Mouse (Mus musculus) cortical plate, adult 2 months (tissue): ENCODE results near the gene B4galt7. TPM values are rescaled to one million over a fixed set of nuclear protein-coding genes. Genes with fewer than 3 reads are reported as not detected.
"Not testable (repeated sequence)": the region's sequence is repeated elsewhere in the genome, so short reads cannot be mapped to it uniquely, and the experiment has no call there.

Experiments used
- H3K27ac ChIP-seq: fragments of 200-500 bp; 2 replicates; pipeline ENCODE4 v1.5.1; 2012; ENCODE audit warnings: low read length, control low read depth, inconsistent platforms; ENCODE audit not compliant: insufficient read depth
- H3K4me1 ChIP-seq: fragments of 200-500 bp; 2 replicates; pipeline ENCODE4 v1.6.1; 2011; ENCODE audit warnings: low read length; ENCODE audit not compliant: control insufficient read depth, insufficient read depth
- H3K4me3 ChIP-seq: fragments of 200-500 bp; 2 replicates; pipeline ENCODE4 v1.5.1; 2011; ENCODE audit warnings: mild to moderate bottlenecking, low read length, control low read depth; ENCODE audit not compliant: insufficient read depth
- CTCF ChIP-seq: fragments of 200-500 bp; IDR thresholded peaks from 2 replicates; pipeline ENCODE4 v1.5.1; 2011; ENCODE audit warnings: mild to moderate bottlenecking, control low read depth, low read length; ENCODE audit not compliant: insufficient read depth; ENCODE audit errors: extremely low read depth
- POLR2A ChIP-seq: fragments of 200-500 bp; IDR thresholded peaks from 2 replicates; pipeline ENCODE4 v1.6.1; 2011; ENCODE audit warnings: mild to moderate bottlenecking, low read length, control low read depth; ENCODE audit not compliant: insufficient read depth; ENCODE audit errors: extremely low read depth
- polyA plus RNA-seq: library from polyadenylated mRNA; depleted of rRNA; stranded (reverse); fragments of >200 nt; gene quantifications from 2 replicates; pipeline ENCODE4 v1.2.3, GENCODE M21; 2012

The B4galt7 gene
- polyA plus RNA-seq, 1 experiment: 30.8 TPM

GRCm38 (mm10) chr13:55595375-55595774, 4.3 kb upstream of the B4galt7 start:
- no peak overlapping the region; the same call in 1 of the 2 replicates for H3K4me3 ChIP-seq
- no peak overlapping the region for H3K27ac ChIP-seq
- no peak for TF ChIP-seq POLR2A
- no peak for TF ChIP-seq CTCF
- peaks cover 5% of the 10 kb centered on the region; the same call in 1 of the 2 replicates for H3K4me1 ChIP-seq

- H3K4me1 ChIP-seq: peaks cover 5% of the 10 kb centered on the region; the same call in 1 of the 2 replicates
- no peak overlapping the region for H3K27ac ChIP-seq
- TF ChIP-seq CTCF (no peak), POLR2A (no peak)
- no peak overlapping the region for H3K4me3 ChIP-seq
Measured at GRCm38 (mm10) chr13:55596802-55597201, 2.9 kb upstream of the B4galt7 start.

DNA sequence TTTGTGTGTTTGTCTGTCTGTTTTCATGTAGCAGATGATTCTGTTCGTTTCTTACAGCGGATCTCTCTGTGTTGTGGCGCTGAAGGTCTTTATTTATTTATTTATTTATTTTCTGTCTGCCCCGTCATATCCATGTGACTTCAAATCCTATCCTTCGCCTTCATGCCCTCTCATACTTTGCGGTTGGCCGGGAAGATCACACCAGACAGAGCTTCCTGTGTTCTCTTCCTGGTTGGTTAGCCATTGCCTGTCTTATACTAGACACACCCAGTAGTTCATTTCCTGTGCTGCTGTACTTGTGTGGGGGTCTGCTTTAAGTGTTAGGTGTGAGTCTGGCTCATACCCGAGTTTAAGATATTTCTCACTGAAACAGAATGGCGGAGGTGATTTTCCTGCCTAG, 961 bp downstream of the B4galt7 start:
- H3K27ac ChIP-seq: no peak overlapping the region
- no peak for TF ChIP-seq POLR2A
- no peak for TF ChIP-seq CTCF
- H3K4me1 ChIP-seq: peaks cover 3% of the 10 kb centered on the region; the same call in 1 of the 2 replicates
- H3K4me3 ChIP-seq: peak overlapping the region; percentile 80

DNA sequence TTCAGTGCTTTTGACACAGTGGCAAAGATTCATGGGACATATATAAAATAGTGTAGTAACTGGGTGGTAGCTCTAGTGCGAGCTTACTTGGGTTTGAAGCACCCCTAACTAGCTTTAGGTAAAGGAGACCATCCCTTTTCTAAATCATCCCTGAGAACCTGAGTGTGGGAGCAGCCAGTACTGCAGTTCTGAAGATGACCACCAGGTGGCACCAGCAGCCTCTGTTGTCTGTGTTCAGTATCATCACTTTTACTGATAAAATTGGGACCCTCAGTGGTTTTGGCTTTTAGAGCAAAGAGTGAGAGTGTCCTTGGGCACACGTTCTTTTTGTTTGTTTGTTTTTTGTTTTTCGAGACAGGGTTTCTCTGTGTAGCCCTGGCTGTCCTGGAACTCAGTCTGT, 1.9 kb downstream of the B4galt7 start:
- Histone ChIP-seq H3K4me1 (peaks cover 3% of the 10 kb centered on the region; the same call in 1 of the 2 replicates), H3K27ac (no peak overlapping the region), H3K4me3 (no peak overlapping the region)
- TF ChIP-seq CTCF (peak; percentile 88), POLR2A (no peak)

DNA sequence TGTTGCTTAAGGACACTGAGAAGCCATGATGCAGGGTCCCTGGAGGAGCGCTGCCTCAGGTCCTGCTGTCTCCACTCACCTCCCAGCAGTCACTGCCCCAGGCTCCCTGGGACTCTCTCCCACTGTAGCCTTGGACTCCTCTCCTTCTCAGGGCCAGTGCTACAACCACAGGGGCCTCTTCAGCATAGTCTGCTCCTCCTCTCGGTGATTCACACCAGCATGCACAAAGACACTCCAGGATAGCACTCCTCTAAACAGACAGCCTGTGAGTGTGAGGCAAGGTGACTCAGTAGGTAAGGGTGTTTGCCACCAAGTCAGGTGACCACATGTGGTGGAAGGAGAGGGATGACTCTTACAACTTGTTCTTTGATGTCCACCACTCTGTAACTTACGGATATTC, 4.9 kb downstream of the B4galt7 start:
- H3K4me3 ChIP-seq: no peak overlapping the region
- TF ChIP-seq POLR2A (no peak), CTCF (no peak)

GRCm38 (mm10) chr13:55606899-55607623, 7.4 kb downstream of the B4galt7 start:
- TF ChIP-seq CTCF (no peak), POLR2A (no peak)
- peaks cover 2% of the 10 kb centered on the region for H3K4me1 ChIP-seq
- no peak overlapping the region for H3K27ac ChIP-seq
- no peak overlapping the region for H3K4me3 ChIP-seq

More for the DNA sequence above, 4.9 kb downstream of the B4galt7 start:
- Histone ChIP-seq H3K4me1 (peaks cover 3% of the 10 kb centered on the region), H3K27ac (no peak overlapping the region)

DNA sequence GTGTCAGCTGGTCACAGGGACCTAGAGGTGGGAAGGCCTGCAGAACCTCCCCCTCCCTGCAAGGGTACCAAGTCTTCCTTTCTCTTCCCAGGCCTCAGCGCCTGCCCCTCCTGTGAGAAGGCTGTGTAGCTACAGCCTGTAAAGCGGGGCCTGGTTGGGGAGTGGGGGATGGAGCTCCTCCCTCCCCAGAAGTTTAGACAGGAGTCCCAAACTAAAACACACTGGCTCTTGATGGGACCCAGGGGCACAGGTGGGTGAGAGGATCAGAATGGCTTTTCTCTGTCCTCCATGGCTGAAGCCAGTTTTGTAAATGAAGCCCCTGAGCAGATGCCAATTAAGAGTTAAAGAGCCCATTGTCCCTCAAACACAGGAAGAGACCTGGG, 7.9 kb downstream of the B4galt7 start:
- Histone ChIP-seq H3K27ac (no peak overlapping the region), H3K4me3 (no peak overlapping the region), H3K4me1 (peaks cover 2% of the 10 kb centered on the region)
- TF ChIP-seq POLR2A (no peak), CTCF (no peak)

- TF ChIP-seq CTCF (no peak), POLR2A (no peak)
- Histone ChIP-seq H3K4me3 (no peak overlapping the region), H3K27ac (no peak overlapping the region), H3K4me1 (no peaks in the 10 kb centered on the region)
Measured at GRCm38 (mm10) chr13:55611996-55612395, 12.3 kb downstream of the B4galt7 start.

DNA sequence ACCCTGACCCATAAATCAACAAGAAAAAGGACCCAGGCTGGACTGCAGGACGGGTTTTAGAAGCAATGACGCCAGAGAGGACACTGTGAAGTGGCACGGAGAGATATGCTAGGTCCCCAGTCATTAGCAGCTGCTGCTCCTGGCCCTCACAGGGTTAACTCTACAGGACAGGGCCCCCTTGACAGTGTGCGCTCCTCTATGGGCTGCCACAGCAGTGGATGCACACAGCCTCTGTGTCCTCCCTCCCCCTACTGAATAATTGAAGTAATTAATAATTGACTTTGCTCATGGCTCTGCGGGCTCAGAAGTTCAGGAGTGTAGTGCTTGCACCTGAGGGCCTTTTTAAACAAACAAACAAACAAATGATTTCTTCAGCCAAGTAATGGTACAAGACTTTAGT, 13.8 kb downstream of the B4galt7 start:
- H3K27ac ChIP-seq: no peak overlapping the region
- TF ChIP-seq CTCF: no peak
- TF ChIP-seq POLR2A: no peak
- no peaks in the 10 kb centered on the region for H3K4me1 ChIP-seq
- no peak overlapping the region for H3K4me3 ChIP-seq

DNA sequence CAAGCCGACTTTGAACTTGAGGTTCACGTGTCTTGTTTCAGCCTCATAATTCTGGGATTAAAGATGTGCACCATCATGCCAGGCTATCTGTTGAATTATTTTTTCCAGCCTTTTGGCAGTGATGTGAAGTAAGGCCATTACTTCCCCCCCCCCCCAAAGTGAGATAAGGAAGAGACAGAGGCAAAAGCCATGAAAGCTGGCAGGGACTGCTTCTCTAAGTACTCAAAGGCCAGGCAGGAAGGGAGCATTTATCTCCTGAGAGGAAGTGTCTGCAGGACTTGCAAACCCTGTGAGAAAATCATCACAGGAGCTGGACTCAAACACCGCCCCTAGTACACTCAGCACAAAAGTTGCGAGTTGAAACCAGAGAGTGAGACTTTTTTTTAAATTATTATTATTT, 19.6 kb downstream of the B4galt7 start:
- Histone ChIP-seq H3K4me1 (no peaks in the 10 kb centered on the region; the same call in 1 of the 2 replicates), H3K4me3 (no peak overlapping the region), H3K27ac (no peak overlapping the region)
- TF ChIP-seq POLR2A (no peak), CTCF (no peak)

GRCm38 (mm10) chr13:55620275-55620674, 20.6 kb downstream of the B4galt7 start:
- Histone ChIP-seq H3K4me3 (no peak overlapping the region), H3K27ac (no peak overlapping the region), H3K4me1 (peaks cover 2% of the 10 kb centered on the region; the same call in 1 of the 2 replicates)
- no peak for TF ChIP-seq CTCF
- no peak for TF ChIP-seq POLR2A

DNA sequence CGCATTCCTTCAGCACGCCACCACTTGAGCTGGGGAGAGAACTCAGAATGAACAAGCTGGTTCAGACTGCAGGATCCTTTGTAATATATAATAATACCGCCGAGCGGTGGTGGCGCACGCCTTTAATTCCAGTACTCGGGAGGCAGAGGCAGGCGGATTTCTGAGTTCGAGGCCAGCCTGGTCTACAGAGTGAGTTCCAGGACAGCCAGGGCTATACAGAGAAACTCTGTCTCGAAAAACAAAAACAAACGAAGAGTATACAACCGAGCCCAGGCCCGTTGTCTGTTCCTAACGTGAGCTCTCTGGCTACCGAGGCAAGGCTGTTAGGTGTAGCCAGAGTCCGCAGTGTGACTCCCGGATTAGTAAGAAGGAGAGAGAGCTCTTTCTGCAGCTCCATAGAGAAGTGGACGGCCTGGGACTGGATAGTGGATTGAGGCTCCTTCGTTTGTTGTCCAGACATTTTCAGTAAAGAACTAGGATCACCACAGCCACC, 22.5 kb downstream of the B4galt7 start:
- H3K4me1 ChIP-seq, H3K27ac ChIP-seq: not testable (repeated sequence)
- H3K4me3 ChIP-seq: peak overlapping the region; percentile 60
